Mouse (Mus musculus): Measurements from ENCODE around the gene Lrrc10.

DNA sequence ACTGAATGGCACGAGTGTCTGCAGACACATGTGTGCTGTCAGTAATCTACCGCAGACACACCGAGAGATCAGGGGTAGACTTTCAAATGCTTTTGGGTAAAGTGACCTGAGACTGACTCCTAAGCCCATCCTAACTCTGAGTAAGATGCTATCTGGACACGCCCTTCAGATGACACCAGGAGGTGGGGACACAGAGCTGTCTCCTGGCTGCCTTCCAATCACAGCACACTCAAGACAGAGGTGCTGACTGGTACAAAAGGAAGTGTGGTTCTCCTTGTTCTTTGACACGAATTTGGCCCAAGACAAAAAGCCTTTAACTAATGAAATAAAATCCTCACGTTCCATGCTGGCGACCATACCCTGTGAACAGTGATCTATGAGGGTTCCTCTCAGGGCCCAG, 28.0 kb downstream of the Lrrc10 start:
- TF ChIP-seq KAT2A (conservative IDR thresholded peaks at IDR 0.05; ENCODE audit: low read depth, low read length) (no peak), CHD2 (IDR thresholded peaks at IDR 0.05; ENCODE audit: low read length) (no peak), HCFC1 (IDR thresholded peaks at IDR 0.05; ENCODE audit: low read depth, low read length) (no peak), USF1 (IDR thresholded peaks at IDR 0.05; ENCODE audit: low read depth, low read length) (no peak), MAX (IDR thresholded peaks at IDR 0.05; ENCODE audit: low read length) (no peak), SIN3A (IDR thresholded peaks at IDR 0.05; ENCODE audit: low read length) (no peak)

Data from MEL (cell line).